Mouse (Mus musculus): ENCODE data around the gene Ulk1. TPM values are rescaled to one million over a fixed set of nuclear protein-coding genes. Genes with fewer than 3 reads are reported as not detected.

Gene Ulk1
- total RNA-seq, 1 experiment, result 82.7 TPM

GRCm38 (mm10) chr5:110824421-110824820, 14.5 kb upstream of the Ulk1 start:
- TF ChIP-seq ZC3H11A (IDR thresholded peaks at IDR 0.05; ENCODE audit: borderline replicate concordance, low read depth, low read length), result no peak
- TF ChIP-seq MAFK (IDR thresholded peaks at IDR 0.05; ENCODE audit: insufficient read depth, low read depth, low read length), result no peak
- TF ChIP-seq HCFC1 (IDR thresholded peaks at IDR 0.05; ENCODE audit: borderline replicate concordance, insufficient read depth, low read length), result no peak
- no peak for TF ChIP-seq CHD2 (IDR thresholded peaks at IDR 0.05; ENCODE audit: low read depth, low read length)
- TF ChIP-seq ZNF384 (IDR thresholded peaks at IDR 0.05; ENCODE audit: low read depth, low read length), result no peak
- no peak overlapping the region for H3K9ac ChIP-seq (ENCODE audit: insufficient read depth, low read depth, low read length, poor library complexity, severe bottlenecking)
- no peak overlapping the region for H3K27ac ChIP-seq (ENCODE audit: insufficient read depth, low read depth, low read length, poor library complexity, severe bottlenecking)
- in situ Hi-C loops (cut with MboI; ENCODE audit: low sequenced_read_pairs in 2 of 2, unreplicated experiment in 2 of 2), result no loop called here
- H3K4me1 ChIP-seq (ENCODE audit: control insufficient read depth in 2 of 2, insufficient read depth in 2 of 2, low read length in 2 of 2, poor library complexity in 1 of 2), result no peaks in the 10 kb centered on the region
- H3K9me3 ChIP-seq (ENCODE audit: control insufficient read depth, insufficient read depth, low read depth, low read length), result no peaks in the 10 kb centered on the region
- no peaks in the 10 kb centered on the region for H3K36me3 ChIP-seq (ENCODE audit: control insufficient read depth, insufficient read depth, low read length, poor library complexity, severe bottlenecking)
- no peak overlapping the region for H3K4me3 ChIP-seq (ENCODE audit: insufficient read depth in 1 of 2, low read depth in 1 of 2, low read length in 2 of 2, poor library complexity in 1 of 2, severe bottlenecking in 1 of 2)
- DNase-seq (ENCODE audit: low read depth, low spot score), result no peak

GRCm38 (mm10) chr5:110808821-110809666, 853 bp downstream of the Ulk1 start:
- Histone ChIP-seq H3K4me3 (ENCODE audit: insufficient read depth in 1 of 2, low read depth in 1 of 2, low read length in 2 of 2, poor library complexity in 1 of 2, severe bottlenecking in 1 of 2) (peak overlapping the region; percentile 78 to 93), H3K9me3 (ENCODE audit: control insufficient read depth, insufficient read depth, low read depth, low read length) (no peaks in the 10 kb centered on the region), H3K9ac (ENCODE audit: insufficient read depth, low read depth, low read length, poor library complexity, severe bottlenecking) (peak overlapping the region; percentile 87), H3K27ac (ENCODE audit: insufficient read depth, low read depth, low read length, poor library complexity, severe bottlenecking) (peak overlapping the region; percentile 95), H3K4me1 (ENCODE audit: control insufficient read depth in 2 of 2, insufficient read depth in 2 of 2, low read length in 2 of 2, poor library complexity in 1 of 2) (peaks cover 7 to 15% of the 10 kb centered on the region in 2 experiments; a peak in 3 of 4 replicates), H3K36me3 (ENCODE audit: control insufficient read depth, insufficient read depth, low read length, poor library complexity, severe bottlenecking) (peaks cover 14% of the 10 kb centered on the region)
- TF ChIP-seq ZNF384 (IDR thresholded peaks at IDR 0.05; ENCODE audit: low read depth, low read length) (no peak), CHD2 (IDR thresholded peaks at IDR 0.05; ENCODE audit: low read depth, low read length) (0 out of 2 replicates have a peak, but pooled peaks have one; percentile 26)
- DNase-seq (ENCODE audit: low read depth, low spot score), result peak; percentile 66
- in situ Hi-C loops (cut with MboI; ENCODE audit: low sequenced_read_pairs in 2 of 2, unreplicated experiment in 2 of 2), result no loop called here

DNA sequence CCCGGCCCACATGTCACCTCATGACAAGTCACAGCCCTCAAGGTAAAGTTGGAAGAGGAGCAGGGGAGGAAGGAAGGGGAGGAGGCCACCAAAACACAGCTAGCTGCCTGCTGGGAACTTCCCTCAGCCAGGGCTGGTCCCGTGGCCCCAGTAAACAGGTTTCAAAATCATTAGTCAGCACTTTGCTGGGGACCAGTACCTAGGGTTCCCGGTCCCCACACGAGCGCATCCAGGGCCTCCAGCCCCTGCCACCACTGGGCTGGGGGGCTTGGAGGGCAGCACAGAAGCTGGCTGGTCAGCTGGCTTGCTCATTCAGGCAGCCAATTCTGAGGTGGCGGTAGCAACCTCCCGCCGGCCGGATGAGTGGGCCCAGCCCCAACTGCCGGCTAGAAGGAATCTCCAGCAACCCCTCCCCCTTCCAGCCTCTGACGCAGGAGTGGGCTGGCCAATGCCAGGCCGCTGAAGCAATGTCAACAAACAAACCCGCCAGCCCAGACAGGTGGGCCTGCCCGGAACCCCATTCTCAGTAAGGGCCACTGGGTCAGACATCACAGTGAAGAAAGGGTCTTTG, 1.8 kb downstream of the Ulk1 start:
- Histone ChIP-seq H3K9me3 (ENCODE audit: control insufficient read depth, insufficient read depth, low read depth, low read length) (no peaks in the 10 kb centered on the region), H3K9ac (ENCODE audit: insufficient read depth, low read depth, low read length, poor library complexity, severe bottlenecking) (peak overlapping the region; percentile 87), H3K36me3 (ENCODE audit: control insufficient read depth, insufficient read depth, low read length, poor library complexity, severe bottlenecking) (peaks cover 14% of the 10 kb centered on the region), H3K27ac (ENCODE audit: insufficient read depth, low read depth, low read length, poor library complexity, severe bottlenecking) (peak overlapping the region; percentile 95), H3K4me3 (ENCODE audit: insufficient read depth in 1 of 2, low read depth in 1 of 2, low read length in 2 of 2, poor library complexity in 1 of 2, severe bottlenecking in 1 of 2) (peak overlapping the region; percentile 78 to 93), H3K4me1 (ENCODE audit: control insufficient read depth in 2 of 2, insufficient read depth in 2 of 2, low read length in 2 of 2, poor library complexity in 1 of 2) (peaks cover 10 to 15% of the 10 kb centered on the region in 2 experiments; a peak in 3 of 4 replicates)
- in situ Hi-C loops (cut with MboI; ENCODE audit: low sequenced_read_pairs in 2 of 2, unreplicated experiment in 2 of 2), result no loop called here
- DNase-seq (ENCODE audit: low read depth, low spot score), result peak; percentile 79
- TF ChIP-seq MAFK (IDR thresholded peaks at IDR 0.05; ENCODE audit: insufficient read depth, low read depth, low read length) (peak; percentile 96), CHD2 (IDR thresholded peaks at IDR 0.05; ENCODE audit: low read depth, low read length) (no peak), ZNF384 (IDR thresholded peaks at IDR 0.05; ENCODE audit: low read depth, low read length) (no peak), HCFC1 (IDR thresholded peaks at IDR 0.05; ENCODE audit: borderline replicate concordance, insufficient read depth, low read length) (no peak), ZC3H11A (IDR thresholded peaks at IDR 0.05; ENCODE audit: borderline replicate concordance, low read depth, low read length) (no peak)

- in situ Hi-C loops (cut with MboI; ENCODE audit: low sequenced_read_pairs in 2 of 2, unreplicated experiment in 2 of 2), result no loop called here
- H3K36me3 ChIP-seq (ENCODE audit: control insufficient read depth, insufficient read depth, low read length, poor library complexity, severe bottlenecking), result peaks cover 14% of the 10 kb centered on the region
- peak overlapping the region; percentile 95 for H3K27ac ChIP-seq (ENCODE audit: insufficient read depth, low read depth, low read length, poor library complexity, severe bottlenecking)
- H3K9ac ChIP-seq (ENCODE audit: insufficient read depth, low read depth, low read length, poor library complexity, severe bottlenecking), result peak overlapping the region; percentile 85
- peaks cover 16 to 18% of the 10 kb centered on the region in 2 experiments for H3K4me1 ChIP-seq (ENCODE audit: control insufficient read depth in 2 of 2, insufficient read depth in 2 of 2, low read length in 2 of 2, poor library complexity in 1 of 2)
- H3K9me3 ChIP-seq (ENCODE audit: control insufficient read depth, insufficient read depth, low read depth, low read length), result no peaks in the 10 kb centered on the region
- peak overlapping the region; percentile 78 to 93 for H3K4me3 ChIP-seq (ENCODE audit: insufficient read depth in 1 of 2, low read depth in 1 of 2, low read length in 2 of 2, poor library complexity in 1 of 2, severe bottlenecking in 1 of 2)
- no peak for TF ChIP-seq CHD2 (IDR thresholded peaks at IDR 0.05; ENCODE audit: low read depth, low read length)
- no peak for TF ChIP-seq ZNF384 (IDR thresholded peaks at IDR 0.05; ENCODE audit: low read depth, low read length)
- no peak for TF ChIP-seq ZC3H11A (IDR thresholded peaks at IDR 0.05; ENCODE audit: borderline replicate concordance, low read depth, low read length)
- TF ChIP-seq HCFC1 (IDR thresholded peaks at IDR 0.05; ENCODE audit: borderline replicate concordance, insufficient read depth, low read length), result no peak
- TF ChIP-seq MAFK (IDR thresholded peaks at IDR 0.05; ENCODE audit: insufficient read depth, low read depth, low read length), result no peak
- DNase-seq (ENCODE audit: low read depth, low spot score), result no peak
Measured at GRCm38 (mm10) chr5:110807453-110807852, 2.4 kb downstream of the Ulk1 start.

Measured in ES-E14 (cell line).